15 mouse cellular contexts compared by ENCODE assay signal in genomic region chrX:145454828-145455227, GRCm38 (mm10). TPM values are rescaled to one million over a fixed set of nuclear protein-coding genes. Genes with fewer than 3 reads are reported as not detected.
DNase-seq lines count a peak whose midpoint lies in the region; ATAC-seq and TF ChIP-seq lines count a peak whose summit lies in the region.
"Had no signal": no experiment of that assay in that cellular context is flagged by ENCODE, and none has a peak within 500 bp of the region (broad histone marks: within the 10 kb centered on the region; RNA-seq: fewer than 3 reads in every experiment).

No protein-coding gene starts in this region.

- H3K9ac ChIP-seq in forebrain, embryonic 15.5 days (replicated peaks) = no peak overlapping the region
- H3K9ac ChIP-seq in forebrain, embryonic 12.5 days = no peak overlapping the region
- H3K9ac ChIP-seq in hindbrain, embryonic 15.5 days = no peak overlapping the region
- H3K9ac ChIP-seq in liver, postnatal 0 days (replicated peaks) = no peak overlapping the region
- no peak overlapping the region for H3K9ac ChIP-seq in liver, embryonic 12.5 days
- H3K9ac ChIP-seq: kidney, embryonic 15.5 days; liver, embryonic 14.5 days had no signal

- H3K27ac ChIP-seq in forebrain, embryonic 15.5 days (replicated peaks) = no peak overlapping the region
- no peak overlapping the region for H3K27ac ChIP-seq in forebrain, embryonic 12.5 days
- no peak overlapping the region for H3K27ac ChIP-seq in hindbrain, embryonic 15.5 days (replicated peaks)
- no peak overlapping the region for H3K27ac ChIP-seq in hindbrain, embryonic 10.5 days
- no peak overlapping the region for H3K27ac ChIP-seq in liver, postnatal 0 days (ENCODE audit: low read depth)
- no peak overlapping the region for H3K27ac ChIP-seq in liver, embryonic 12.5 days
- H3K27ac ChIP-seq: kidney, embryonic 15.5 days; liver, embryonic 14.5 days had no signal

- DNase-seq in hindbrain, embryonic 10.5 days (ENCODE audit: low spot score) = no peak
- peak; percentile 13 for DNase-seq in liver, postnatal 0 days
- peak; percentile 12 to 26 for DNase-seq in layer of hippocampus, adult 8-10 months (ENCODE audit: low spot score in 2 of 2)
- DNase-seq in spleen, postnatal 10 days (ENCODE audit: low spot score in 2 of 2) = no peak
- DNase-seq: adrenal gland, postnatal 36 days; left cerebral cortex, postnatal 4 days; lung, postnatal 14 days; retina, postnatal 1 day; thymus, postnatal 4 days had no signal

- H3K27me3 ChIP-seq in forebrain, embryonic 15.5 days = no peaks in the 10 kb centered on the region
- H3K27me3 ChIP-seq in forebrain, embryonic 12.5 days = peaks cover 4% of the 10 kb centered on the region; the same call in 1 of the 2 replicates
- H3K27me3 ChIP-seq in hindbrain, embryonic 15.5 days = no peaks in the 10 kb centered on the region
- peaks cover 11% of the 10 kb centered on the region for H3K27me3 ChIP-seq in hindbrain, embryonic 10.5 days (ENCODE audit: insufficient read depth, poor library complexity, severe bottlenecking)
- H3K27me3 ChIP-seq in liver, postnatal 0 days (ENCODE audit: insufficient read depth, low read length) = no peaks in the 10 kb centered on the region
- H3K27me3 ChIP-seq in liver, embryonic 12.5 days (replicated peaks) = no peaks in the 10 kb centered on the region

- no peaks in the 10 kb centered on the region for H3K9me3 ChIP-seq in forebrain, embryonic 15.5 days
- H3K9me3 ChIP-seq in forebrain, embryonic 12.5 days = no peaks in the 10 kb centered on the region
- H3K9me3 ChIP-seq in hindbrain, embryonic 15.5 days = no peaks in the 10 kb centered on the region
- no peaks in the 10 kb centered on the region for H3K9me3 ChIP-seq in hindbrain, embryonic 10.5 days
- no peaks in the 10 kb centered on the region for H3K9me3 ChIP-seq in liver, postnatal 0 days (ENCODE audit: low read length)
- H3K9me3 ChIP-seq in liver, embryonic 12.5 days (replicated peaks) = no peaks in the 10 kb centered on the region
- H3K9me3 ChIP-seq: kidney, embryonic 15.5 days had no signal

- H3K4me2 ChIP-seq in forebrain, embryonic 15.5 days (replicated peaks) = no peak overlapping the region
- no peak overlapping the region for H3K4me2 ChIP-seq in forebrain, embryonic 12.5 days
- H3K4me2 ChIP-seq in hindbrain, embryonic 15.5 days = no peak overlapping the region
- no peak overlapping the region for H3K4me2 ChIP-seq in liver, postnatal 0 days (ENCODE audit: low read depth, low read length)
- H3K4me2 ChIP-seq in liver, embryonic 12.5 days = no peak overlapping the region
- H3K4me2 ChIP-seq: kidney, embryonic 15.5 days had no signal

- TF ChIP-seq EP300 in liver, postnatal 0 days (IDR thresholded peaks at IDR 0.05; ENCODE audit: low read depth) = no peak

- no peak for TF ChIP-seq CTCF in liver, postnatal 0 days (IDR thresholded peaks at IDR 0.05; ENCODE audit: low read depth)

- no peak overlapping the region for H3K4me3 ChIP-seq in forebrain, embryonic 15.5 days
- H3K4me3 ChIP-seq in forebrain, embryonic 12.5 days (replicated peaks) = no peak overlapping the region
- H3K4me3 ChIP-seq in hindbrain, embryonic 15.5 days = no peak overlapping the region
- H3K4me3 ChIP-seq in hindbrain, embryonic 10.5 days = no peak overlapping the region
- H3K4me3 ChIP-seq in liver, postnatal 0 days (ENCODE audit: low read depth, low read length) = no peak overlapping the region
- no peak overlapping the region for H3K4me3 ChIP-seq in liver, embryonic 12.5 days
- H3K4me3 ChIP-seq: kidney, embryonic 15.5 days had no signal

- 0 out of 2 replicates have a peak, but pooled peaks have one; percentile 19 for ATAC-seq in forebrain, embryonic 15.5 days (replicated peaks)
- ATAC-seq in forebrain, embryonic 12.5 days (ENCODE audit: low FRiP score) = no peak
- peak; percentile 59; the same call in 1 of the 2 replicates for ATAC-seq in hindbrain, embryonic 15.5 days (ENCODE audit: low FRiP score, low read depth)
- no peak for ATAC-seq in liver, postnatal 0 days
- no peak for ATAC-seq in liver, embryonic 12.5 days

- 63% methylated on average over 4 of the region's 4 CpGs for WGBS in forebrain, embryonic 15.5 days
- WGBS in forebrain, embryonic 12.5 days = 83% methylated on average over 4 of the region's 4 CpGs
- WGBS in hindbrain, embryonic 15.5 days = 73% methylated on average over 4 of the region's 4 CpGs
- 87% methylated on average over 4 of the region's 4 CpGs for WGBS in hindbrain, embryonic 10.5 days
- 67% methylated on average over 4 of the region's 4 CpGs for WGBS in liver, postnatal 0 days (ENCODE audit: insufficient replicate concordance)
- WGBS in liver, embryonic 12.5 days (ENCODE audit: insufficient replicate concordance) = 70% methylated on average over 4 of the region's 4 CpGs

- H3K36me3 ChIP-seq in forebrain, embryonic 15.5 days = no peaks in the 10 kb centered on the region
- H3K36me3 ChIP-seq in forebrain, embryonic 12.5 days (replicated peaks) = 0 out of 2 replicates have a peak, but pooled peaks cover 8% of the 10 kb centered on the region
- no peaks in the 10 kb centered on the region for H3K36me3 ChIP-seq in hindbrain, embryonic 15.5 days
- peaks cover 23% of the 10 kb centered on the region for H3K36me3 ChIP-seq in hindbrain, embryonic 10.5 days
- H3K36me3 ChIP-seq in liver, postnatal 0 days (replicated peaks; ENCODE audit: insufficient read depth, low read length) = no peaks in the 10 kb centered on the region
- H3K36me3 ChIP-seq in liver, embryonic 12.5 days = peaks cover 10% of the 10 kb centered on the region

- H3K4me1 ChIP-seq in forebrain, embryonic 15.5 days = no peaks in the 10 kb centered on the region
- H3K4me1 ChIP-seq in forebrain, embryonic 12.5 days = no peaks in the 10 kb centered on the region
- no peaks in the 10 kb centered on the region for H3K4me1 ChIP-seq in hindbrain, embryonic 15.5 days (replicated peaks)
- H3K4me1 ChIP-seq in hindbrain, embryonic 10.5 days (replicated peaks) = no peaks in the 10 kb centered on the region
- no peaks in the 10 kb centered on the region for H3K4me1 ChIP-seq in liver, postnatal 0 days (ENCODE audit: insufficient read depth)
- no peaks in the 10 kb centered on the region for H3K4me1 ChIP-seq in liver, embryonic 12.5 days
- H3K4me1 ChIP-seq: kidney, embryonic 15.5 days had no signal

RNA-seq across cellular contexts. Expression of gene Amot, which starts 50.2 kb away (rescaled TPM):
- 8.4 and 10.3 TPM in 2 replicates for polyA plus RNA-seq in forebrain, embryonic 15.5 days (2015; fragmentation: Nextera tagmentation; extraction: Ambion mirVana)
- polyA plus RNA-seq in forebrain, embryonic 12.5 days (2016; fragmentation: Nextera tagmentation; extraction: Ambion mirVana) = 15.5 and 18.3 TPM in 2 replicates
- 10.7 and 11.3 TPM in 2 replicates for polyA plus RNA-seq in hindbrain, embryonic 15.5 days (2015; fragmentation: Nextera tagmentation; extraction: Ambion mirVana)
- 14.3 and 16.7 TPM in 2 replicates for polyA plus RNA-seq in hindbrain, embryonic 10.5 days (2016; fragmentation: Nextera tagmentation; extraction: Ambion mirVana)
- polyA plus RNA-seq in liver, postnatal 0 days (2015; fragmentation: Nextera tagmentation; extraction: Ambion mirVana) = 4.3 and 4.9 TPM in 2 replicates
- 8.9 and 9.0 TPM in 2 replicates for polyA plus RNA-seq in liver, embryonic 12.5 days (2016; fragmentation: Nextera tagmentation; extraction: Ambion mirVana)
- total RNA-seq in layer of hippocampus, adult 8-10 months (2022) = 10 to 100 TPM; 24.1 to 31.8 (median 28.3) TPM

Comparison
In these comparisons a context has a peak if more than half of its experiments do, and no peak if none do; other contexts are left out.
1. ATAC-seq: peak in forebrain, embryonic 15.5 days (single experiment) and hindbrain, embryonic 15.5 days (single experiment); none in forebrain, embryonic 12.5 days (single experiment), liver, postnatal 0 days (single experiment) and liver, embryonic 12.5 days (single experiment).
2. DNase-seq: peak in liver, postnatal 0 days (single experiment) and layer of hippocampus, adult 8-10 months (2 of 2); none in hindbrain, embryonic 10.5 days (single experiment) and spleen, postnatal 10 days (0 of 2).